Mouse (Mus musculus) CD8-positive naive resting alpha-beta T cell, adult 2 months (primary cell): ENCODE measurements around the gene 4930430A15Rik.

ENCODE experiments used
- DNase-seq, 2 experiments: peaks; one replicate each; pipeline ENCODE4 v3.0.0; 2022; ENCODE audit warnings: low read depth in 2 of 2, low spot score in 2 of 2

Gene 4930430A15Rik

DNA sequence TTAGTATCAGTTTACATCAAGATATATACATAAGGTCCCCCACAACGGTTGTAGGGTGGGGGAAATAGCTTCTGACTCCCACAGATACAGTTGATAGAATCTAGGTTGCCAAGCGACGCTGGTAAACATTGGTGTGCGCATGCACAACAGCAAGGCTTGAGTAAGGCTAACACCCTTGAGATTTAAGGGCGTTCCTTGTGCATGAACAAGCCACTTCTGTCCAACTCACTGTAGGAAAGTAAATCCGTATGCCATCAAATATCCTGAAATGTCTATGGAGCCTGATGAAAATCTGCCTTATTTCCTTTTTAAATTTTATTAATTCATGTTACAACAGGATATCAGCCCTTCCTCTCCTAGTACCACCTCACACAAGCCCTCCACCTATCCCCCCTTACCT, at the start of gene 4930430A15Rik:
Gene 4930430A15Rik (minus strand): TSS at position 101 of the 400 bp plus-strand sequence.
- DNase-seq, result no peak

- DNase-seq, result no peak
These were observed 44.6 kb upstream of the 4930430A15Rik start, which contains the start of gene Olfr1277 for GRCm38 (mm10) chr2:111274006-111274405. Gene Olfr1277, minus strand, starts transcription at chr2:111274106.

- DNase-seq, result no peak
These were observed 24.8 kb upstream of the 4930430A15Rik start, which contains the start of gene Olfr1276 for GRCm38 (mm10) chr2:111254216-111254615. Gene Olfr1276, plus strand, starts transcription at chr2:111254516.

DNA sequence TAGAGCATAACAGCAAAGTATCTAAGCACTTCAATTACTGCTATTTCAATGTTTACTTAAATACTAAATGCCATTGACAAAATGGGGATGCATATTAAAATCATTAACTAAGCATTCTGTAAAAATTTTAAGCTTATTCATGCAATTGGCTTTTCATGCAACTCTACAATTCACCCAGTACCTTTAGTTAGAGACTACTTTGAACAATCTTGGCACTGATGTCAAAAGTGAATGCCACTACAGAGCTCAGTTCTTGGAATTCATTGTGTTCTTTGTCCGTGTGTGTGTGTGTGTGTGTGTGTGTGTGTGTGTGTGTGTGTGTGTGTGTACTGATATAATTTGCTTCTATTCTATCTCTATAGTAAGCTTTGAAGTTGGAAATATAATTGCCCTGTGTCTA, 5.8 kb upstream of the 4930430A15Rik start, which contains the start of gene Olfr1275:
Gene Olfr1275 (minus strand): TSS at position 101 of the 400 bp plus-strand sequence.
- no peak for DNase-seq

GRCm38 (mm10) chr2:111182068-111182467, 47.3 kb downstream of the 4930430A15Rik start:
- DNase-seq, result no peak

DNA sequence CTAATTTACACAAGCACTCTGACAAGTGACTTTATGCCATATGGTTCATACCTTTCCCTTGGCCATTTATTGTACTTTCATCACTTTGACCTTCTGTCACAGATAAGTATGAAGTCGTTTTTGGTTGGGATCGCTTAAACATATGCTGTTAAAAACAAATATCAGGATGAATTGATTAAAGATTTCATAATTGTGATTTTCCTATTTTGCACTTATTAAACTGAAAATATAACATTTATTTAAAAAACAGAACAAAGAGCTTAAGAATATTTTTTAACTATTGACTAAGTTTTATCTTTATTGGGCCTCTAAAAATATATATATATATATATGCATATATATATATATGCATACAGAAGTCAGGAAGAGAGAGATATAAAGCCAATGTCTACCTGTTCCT, 76.6 kb downstream of the 4930430A15Rik start, which contains the start of gene Gm15130:
Gene Gm15130 (minus strand): TSS at position 101 of the 400 bp plus-strand sequence.
- no peak for DNase-seq

GRCm38 (mm10) chr2:111135739-111136138, 93.7 kb downstream of the 4930430A15Rik start:
- DNase-seq, result no peak
